In the genomic region with DNA sequence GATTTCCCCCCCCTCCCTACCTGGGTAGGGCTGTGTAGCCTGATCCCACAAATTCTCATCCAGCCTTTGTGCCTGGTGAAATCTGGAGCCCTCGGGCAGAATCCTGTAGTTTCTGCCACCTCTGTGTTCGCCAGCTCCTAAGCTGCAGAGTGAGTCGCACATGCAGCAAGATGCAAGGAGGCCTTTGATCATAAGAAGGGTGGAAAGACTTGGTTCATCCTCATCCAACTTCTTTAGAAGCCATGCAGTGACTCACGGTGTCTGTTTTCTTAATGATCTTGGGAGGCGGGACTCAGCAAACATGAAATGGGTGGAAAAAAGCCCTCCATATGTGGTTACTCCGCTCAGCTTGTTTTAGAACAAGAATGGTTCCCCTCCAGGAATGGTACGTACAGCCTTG, we compare ENCODE assay signal across 23 mouse cellular contexts. TPM values are rescaled to one million over a fixed set of nuclear protein-coding genes. Genes with fewer than 3 reads are reported as not detected.
DNase-seq lines count a peak whose midpoint lies in the region; ATAC-seq lines count a peak whose summit lies in the region.
"Had no signal": no experiment of that assay in that cellular context is flagged by ENCODE, and none has a peak within 500 bp of the region (broad histone marks: within the 10 kb centered on the region; RNA-seq: fewer than 3 reads in every experiment).

No protein-coding gene starts in this region.

- H3K9me3 ChIP-seq in hindbrain, embryonic 13.5 days: no peaks in the 10 kb centered on the region
- no peaks in the 10 kb centered on the region for H3K9me3 ChIP-seq in hindbrain, embryonic 10.5 days
- H3K9me3 ChIP-seq in limb, embryonic 15.5 days: no peaks in the 10 kb centered on the region
- H3K9me3 ChIP-seq in limb, embryonic 10.5 days (replicated peaks): no peaks in the 10 kb centered on the region
- H3K9me3 ChIP-seq in neural tube, embryonic 13.5 days: no peaks in the 10 kb centered on the region
- H3K9me3 ChIP-seq in stomach, embryonic 16.5 days (replicated peaks; ENCODE audit: control insufficient read depth, low read length): no peaks in the 10 kb centered on the region
- H3K9me3 ChIP-seq: embryonic facial prominence, embryonic 13.5 days; forebrain, embryonic 10.5 days; heart, embryonic 15.5 days; midbrain, embryonic 10.5 days had no signal

- DNase-seq in hindbrain, embryonic 10.5 days (ENCODE audit: low spot score): no peak
- no peak for DNase-seq in limb, embryonic 10.5 days (ENCODE audit: low spot score)
- no peak for DNase-seq in neural tube, embryonic 10.5 days (ENCODE audit: extremely low spot score, low spot score)
- DNase-seq in left cerebral cortex, adult 18-20 months (ENCODE audit: low spot score in 2 of 2): no peak
- DNase-seq: cerebellum, adult 9-10 months; gastrocnemius, adult 2 months; thymus, adult 2 months had no signal

- peak overlapping the region; percentile 50 for H3K27ac ChIP-seq in hindbrain, embryonic 13.5 days
- no peak overlapping the region for H3K27ac ChIP-seq in hindbrain, embryonic 10.5 days
- H3K27ac ChIP-seq in limb, embryonic 15.5 days: 0 out of 2 replicates have a peak overlapping the region, but pooled peaks have one; percentile 23
- H3K27ac ChIP-seq in limb, embryonic 10.5 days: no peak overlapping the region
- peak overlapping the region; percentile 28 for H3K27ac ChIP-seq in neural tube, embryonic 13.5 days (replicated peaks)
- peak overlapping the region; percentile 9; the same call in 1 of the 2 replicates for H3K27ac ChIP-seq in stomach, embryonic 16.5 days (ENCODE audit: low read length)
- H3K27ac ChIP-seq: forebrain, embryonic 10.5 days; gastrocnemius, adult 2 months; heart, embryonic 15.5 days; left cerebral cortex, adult 2 months; midbrain, embryonic 10.5 days had no signal

- H3K4me1 ChIP-seq in hindbrain, embryonic 13.5 days (replicated peaks): peaks cover 25% of the 10 kb centered on the region
- peaks cover 33% of the 10 kb centered on the region for H3K4me1 ChIP-seq in hindbrain, embryonic 10.5 days (replicated peaks)
- peaks cover 21% of the 10 kb centered on the region for H3K4me1 ChIP-seq in limb, embryonic 15.5 days
- H3K4me1 ChIP-seq in limb, embryonic 10.5 days: peaks cover 43% of the 10 kb centered on the region
- H3K4me1 ChIP-seq in neural tube, embryonic 13.5 days (replicated peaks): peaks cover 56% of the 10 kb centered on the region
- H3K4me1 ChIP-seq in stomach, embryonic 16.5 days (ENCODE audit: control insufficient read depth, insufficient read depth, low read length): peaks cover 17% of the 10 kb centered on the region

- no peak overlapping the region for H3K4me2 ChIP-seq in hindbrain, embryonic 13.5 days
- no peak overlapping the region for H3K4me2 ChIP-seq in limb, embryonic 15.5 days
- no peak overlapping the region for H3K4me2 ChIP-seq in neural tube, embryonic 13.5 days
- H3K4me2 ChIP-seq in stomach, embryonic 16.5 days (ENCODE audit: low read depth, low read length): no peak overlapping the region
- H3K4me2 ChIP-seq: embryonic facial prominence, embryonic 13.5 days; heart, embryonic 15.5 days had no signal

- H3K9ac ChIP-seq in hindbrain, embryonic 13.5 days: no peak overlapping the region
- no peak overlapping the region for H3K9ac ChIP-seq in limb, embryonic 15.5 days
- no peak overlapping the region for H3K9ac ChIP-seq in neural tube, embryonic 13.5 days
- H3K9ac ChIP-seq in stomach, embryonic 16.5 days (ENCODE audit: low read length): no peak overlapping the region
- H3K9ac ChIP-seq: heart, embryonic 15.5 days had no signal

- WGBS in hindbrain, embryonic 13.5 days: 85% methylated on average over 7 of the region's 7 CpGs
- 80% methylated on average over 7 of the region's 7 CpGs for WGBS in hindbrain, embryonic 10.5 days
- 36% methylated on average over 7 of the region's 7 CpGs for WGBS in limb, embryonic 15.5 days
- WGBS in limb, embryonic 10.5 days: 58% methylated on average over 7 of the region's 7 CpGs
- WGBS in neural tube, embryonic 13.5 days: 70% methylated on average over 7 of the region's 7 CpGs
- 67% methylated on average over 7 of the region's 7 CpGs for WGBS in stomach, embryonic 16.5 days

- H3K4me3 ChIP-seq in hindbrain, embryonic 13.5 days: no peak overlapping the region
- H3K4me3 ChIP-seq in hindbrain, embryonic 10.5 days: no peak overlapping the region
- H3K4me3 ChIP-seq in limb, embryonic 15.5 days: no peak overlapping the region
- H3K4me3 ChIP-seq in limb, embryonic 10.5 days: no peak overlapping the region
- no peak overlapping the region for H3K4me3 ChIP-seq in neural tube, embryonic 13.5 days
- H3K4me3 ChIP-seq in stomach, embryonic 16.5 days (replicated peaks; ENCODE audit: low read length): no peak overlapping the region
- H3K4me3 ChIP-seq: embryonic facial prominence, embryonic 13.5 days; forebrain, embryonic 10.5 days; gastrocnemius, adult 2 months; heart, embryonic 15.5 days; left cerebral cortex, adult 2 months; midbrain, embryonic 10.5 days had no signal

- 0 out of 2 replicates have a peak, but pooled peaks cover 6% of the 10 kb centered on the region for H3K27me3 ChIP-seq in hindbrain, embryonic 13.5 days
- H3K27me3 ChIP-seq in hindbrain, embryonic 10.5 days (ENCODE audit: insufficient read depth, poor library complexity, severe bottlenecking): peaks cover 58% of the 10 kb centered on the region
- H3K27me3 ChIP-seq in limb, embryonic 15.5 days: peaks cover 61% of the 10 kb centered on the region
- H3K27me3 ChIP-seq in limb, embryonic 10.5 days (ENCODE audit: low read depth, poor library complexity, severe bottlenecking): peaks cover 98% of the 10 kb centered on the region
- no peaks in the 10 kb centered on the region for H3K27me3 ChIP-seq in neural tube, embryonic 13.5 days
- peaks cover 9% of the 10 kb centered on the region; the same call in 1 of the 2 replicates for H3K27me3 ChIP-seq in stomach, embryonic 16.5 days (ENCODE audit: control insufficient read depth, insufficient read depth, low read length)

- H3K36me3 ChIP-seq in hindbrain, embryonic 13.5 days: no peaks in the 10 kb centered on the region
- H3K36me3 ChIP-seq in hindbrain, embryonic 10.5 days: no peaks in the 10 kb centered on the region
- H3K36me3 ChIP-seq in limb, embryonic 15.5 days: no peaks in the 10 kb centered on the region
- no peaks in the 10 kb centered on the region for H3K36me3 ChIP-seq in limb, embryonic 10.5 days
- no peaks in the 10 kb centered on the region for H3K36me3 ChIP-seq in neural tube, embryonic 13.5 days
- no peaks in the 10 kb centered on the region for H3K36me3 ChIP-seq in stomach, embryonic 16.5 days (ENCODE audit: control insufficient read depth, insufficient read depth, low read length)
- H3K36me3 ChIP-seq: embryonic facial prominence, embryonic 13.5 days; forebrain, embryonic 10.5 days; heart, embryonic 15.5 days; midbrain, embryonic 10.5 days had no signal

- no peak for ATAC-seq in hindbrain, embryonic 13.5 days (ENCODE audit: low FRiP score)
- no peak for ATAC-seq in limb, embryonic 15.5 days (ENCODE audit: insufficient number of reproducible peaks, low FRiP score, low TSS enrichment, low read depth)
- no peak for ATAC-seq in neural tube, embryonic 13.5 days (ENCODE audit: low read depth)
- no peak for ATAC-seq in stomach, embryonic 16.5 days (ENCODE audit: insufficient read depth, low FRiP score)

RNA-seq across cellular contexts. Expression of a gene that starts 39.3 kb away (rescaled TPM):
- polyA plus RNA-seq in hindbrain, embryonic 13.5 days (2015; fragmentation: Nextera tagmentation; extraction: Ambion mirVana): 0.30 and 0.74 TPM in 2 replicates
- 15.4 and 22.7 TPM in 2 replicates for polyA plus RNA-seq in hindbrain, embryonic 10.5 days (2016; fragmentation: Nextera tagmentation; extraction: Ambion mirVana)
- 0.15 TPM in 1 of 2 replicates, not detected in the other for polyA plus RNA-seq in limb, embryonic 15.5 days (2015; fragmentation: Nextera tagmentation; extraction: Ambion mirVana)
- polyA plus RNA-seq in limb, embryonic 10.5 days (2016; fragmentation: Nextera tagmentation; extraction: Ambion mirVana): 0.78 and 0.83 TPM in 2 replicates
- 1.2 and 1.6 TPM in 2 replicates for polyA plus RNA-seq in neural tube, embryonic 13.5 days (2015; fragmentation: Nextera tagmentation; extraction: Ambion mirVana)
- polyA plus RNA-seq in stomach, embryonic 16.5 days (2015; fragmentation: Nextera tagmentation; extraction: Ambion mirVana): 0.24 TPM in 1 of 2 replicates, not detected in the other
- not detected for total RNA-seq in left cerebral cortex, adult 18-20 months (2021)
- total RNA-seq: adrenal gland, postnatal 4 days; gastrocnemius, adult 2 months; granulocyte monocyte progenitor cell, adult 5-6 weeks; layer of hippocampus, adult 8-10 months; left cerebral cortex, adult 2 months had no signal
- polyA plus RNA-seq: C2C12; cortical plate, adult 2 months; embryonic facial prominence, embryonic 13.5 days; forebrain, embryonic 10.5 days; heart, embryonic 15.5 days; limb, embryonic 11.5 days; liver, embryonic 16.5 days; thymus, adult 2 months had no signal

RNA-seq across cellular contexts. Expression of a gene that starts 54.5 kb away (rescaled TPM):
- 38.6 and 47.2 TPM in 2 replicates for polyA plus RNA-seq in hindbrain, embryonic 13.5 days (2015; fragmentation: Nextera tagmentation; extraction: Ambion mirVana)
- 30.1 and 49.6 TPM in 2 replicates for polyA plus RNA-seq in hindbrain, embryonic 10.5 days (2016; fragmentation: Nextera tagmentation; extraction: Ambion mirVana)
- polyA plus RNA-seq in limb, embryonic 15.5 days (2015; fragmentation: Nextera tagmentation; extraction: Ambion mirVana): 3.1 and 4.8 TPM in 2 replicates
- polyA plus RNA-seq in limb, embryonic 10.5 days (2016; fragmentation: Nextera tagmentation; extraction: Ambion mirVana): 11.3 and 13.5 TPM in 2 replicates
- polyA plus RNA-seq in neural tube, embryonic 13.5 days (2015; fragmentation: Nextera tagmentation; extraction: Ambion mirVana): 63.0 and 67.1 TPM in 2 replicates
- polyA plus RNA-seq in stomach, embryonic 16.5 days (2015; fragmentation: Nextera tagmentation; extraction: Ambion mirVana): 9.1 and 11.5 TPM in 2 replicates
- not detected for total RNA-seq in left cerebral cortex, adult 18-20 months (2021)
- total RNA-seq: layer of hippocampus, adult 8-10 months; left cerebral cortex, adult 2 months had no signal
- polyA plus RNA-seq: C2C12; cortical plate, adult 2 months; forebrain, embryonic 10.5 days had no signal

RNA-seq across cellular contexts. Expression of a gene that starts 59.6 kb away (rescaled TPM):
- polyA plus RNA-seq in hindbrain, embryonic 13.5 days (2015; fragmentation: Nextera tagmentation; extraction: Ambion mirVana): 6.3 and 6.9 TPM in 2 replicates
- 0.61 and 1.3 TPM in 2 replicates for polyA plus RNA-seq in hindbrain, embryonic 10.5 days (2016; fragmentation: Nextera tagmentation; extraction: Ambion mirVana)
- polyA plus RNA-seq in limb, embryonic 15.5 days (2015; fragmentation: Nextera tagmentation; extraction: Ambion mirVana): 1.8 and 2.7 TPM in 2 replicates
- 0.13 TPM in 1 of 2 replicates, not detected in the other for polyA plus RNA-seq in limb, embryonic 10.5 days (2016; fragmentation: Nextera tagmentation; extraction: Ambion mirVana)
- polyA plus RNA-seq in neural tube, embryonic 13.5 days (2015; fragmentation: Nextera tagmentation; extraction: Ambion mirVana): 7.9 and 9.0 TPM in 2 replicates
- polyA plus RNA-seq in stomach, embryonic 16.5 days (2015; fragmentation: Nextera tagmentation; extraction: Ambion mirVana): 1.1 and 1.4 TPM in 2 replicates
- total RNA-seq in left cerebral cortex, adult 18-20 months (2021): 1 to 10 TPM; 1.9 to 2.1 TPM
- total RNA-seq: gastrocnemius, adult 2 months had no signal

Comparison
In these comparisons a context has a peak if more than half of its experiments do, and no peak if none do; other contexts are left out.
1. H3K27ac ChIP-seq: peak in hindbrain, embryonic 13.5 days (single experiment), limb, embryonic 15.5 days (single experiment), neural tube, embryonic 13.5 days (single experiment) and stomach, embryonic 16.5 days (single experiment); none in hindbrain, embryonic 10.5 days (single experiment) and limb, embryonic 10.5 days (single experiment).